Mouse (Mus musculus): ENCODE measurements at regions not wholly inside any gene's neighbourhood (a gene's known extent, or its start where the extent isn't known, plus 50 kb on each side); places are given as distances from the start of the nearest gene placed in this dataset.

- DNase-seq (ENCODE audit: low read depth, low spot score), result no peak
Measured at GRCm38 (mm10) chr17:88306325-88306724, 134.2 kb upstream of the Foxn2 start.

DNA sequence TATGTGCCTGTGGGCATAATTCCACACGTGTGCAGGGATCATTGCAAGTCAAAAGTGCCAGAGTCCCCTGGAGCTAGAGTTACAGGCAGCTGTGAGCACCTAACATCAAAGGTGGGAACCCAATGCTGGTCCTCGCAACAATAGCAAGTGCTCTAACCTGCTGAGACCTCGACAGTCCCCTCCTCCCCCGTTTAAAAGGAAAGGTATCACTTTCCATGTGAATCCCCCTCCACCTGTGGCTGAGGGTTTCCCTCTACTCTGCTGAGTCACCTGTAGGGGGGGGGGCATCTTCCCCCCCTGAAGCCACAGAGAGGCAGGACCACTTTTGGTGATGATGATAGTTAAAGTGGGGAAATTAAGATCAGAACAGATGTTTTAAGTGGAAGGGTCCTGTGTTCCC, 133.4 kb upstream of the Foxn2 start:
- DNase-seq (ENCODE audit: low read depth, low spot score), result no peak

GRCm38 (mm10) chr17:88307826-88308225, 132.7 kb upstream of the Foxn2 start:
- DNase-seq (ENCODE audit: low read depth, low spot score), result no peak

DNA sequence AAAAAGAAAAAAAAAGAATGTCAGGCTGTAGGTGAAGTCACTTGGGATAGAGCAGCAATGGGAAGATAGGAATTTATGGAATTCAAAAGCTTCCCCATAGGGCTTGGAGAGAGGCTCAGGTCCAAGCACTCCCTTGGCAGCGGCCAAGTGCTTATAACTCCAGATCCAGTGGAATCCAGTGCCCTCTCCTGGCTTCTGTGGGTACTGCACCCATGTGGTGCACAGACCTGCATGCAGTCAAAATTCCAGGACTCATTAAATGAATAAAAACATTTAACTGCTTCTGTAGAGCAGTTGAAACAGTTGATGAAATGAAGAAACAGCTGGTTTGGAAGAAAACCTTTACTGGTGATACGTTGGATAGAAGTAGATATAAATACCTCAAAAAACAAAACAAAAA, 127.6 kb upstream of the Foxn2 start:
- no peak for DNase-seq (ENCODE audit: low read depth, low spot score)

DNA sequence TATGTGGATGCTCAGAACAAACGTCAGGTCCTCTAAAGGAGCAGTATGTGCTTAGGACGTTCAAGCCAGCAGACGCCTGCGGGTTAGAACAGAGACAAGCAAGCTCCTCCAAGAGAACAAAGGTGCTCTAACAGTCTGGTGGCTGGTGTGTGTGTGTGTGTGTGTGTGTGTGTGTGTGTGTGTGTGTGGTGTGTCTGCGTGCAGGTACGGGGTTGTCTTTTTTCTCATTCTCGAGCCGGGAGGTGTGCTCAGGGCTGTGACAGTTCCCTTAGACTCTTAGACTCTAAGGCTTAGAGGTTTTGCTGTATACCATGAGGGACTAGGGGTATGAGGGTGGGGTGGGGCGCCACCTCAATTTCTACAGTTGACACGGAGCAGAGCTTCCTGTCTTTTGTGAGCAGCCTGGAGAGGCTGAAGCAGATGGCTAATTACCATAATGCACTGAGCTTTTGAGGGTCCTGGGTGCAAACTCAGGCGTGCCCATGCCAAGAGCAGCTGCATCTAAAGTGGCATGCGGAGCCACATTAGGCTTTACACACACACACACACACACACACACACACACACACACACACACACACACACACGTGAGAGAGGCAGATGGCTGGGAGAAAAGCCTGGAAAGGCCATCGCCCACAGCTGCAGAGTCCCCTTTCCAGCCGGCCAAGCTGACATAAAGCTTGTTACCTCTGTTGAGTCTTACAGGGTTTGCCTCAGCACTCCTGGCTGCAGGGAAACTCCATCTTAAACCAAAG, 124.1 kb upstream of the Foxn2 start:
- DNase-seq (ENCODE audit: low read depth, low spot score), result no peak

DNA sequence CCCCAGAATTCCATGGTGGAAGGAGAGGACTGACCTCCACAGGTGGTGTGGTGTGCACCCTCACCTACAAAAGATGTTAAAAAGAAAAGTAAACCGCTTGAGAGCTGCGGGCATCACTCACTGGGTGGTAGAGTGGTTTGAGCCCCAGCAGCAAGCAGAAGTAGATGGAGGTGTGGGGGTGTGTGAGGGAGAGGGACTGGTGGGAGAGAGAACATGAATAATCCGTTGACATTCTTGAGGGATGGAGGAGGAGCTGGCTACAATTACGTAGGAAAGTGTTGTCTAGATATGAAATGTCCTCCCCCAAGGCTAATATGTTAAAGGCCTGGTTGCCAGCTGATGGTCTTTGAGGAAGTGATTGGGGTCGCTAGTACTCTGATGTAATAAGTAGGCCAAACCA, 123.2 kb upstream of the Foxn2 start:
- DNase-seq (ENCODE audit: low read depth, low spot score), result no peak

DNA sequence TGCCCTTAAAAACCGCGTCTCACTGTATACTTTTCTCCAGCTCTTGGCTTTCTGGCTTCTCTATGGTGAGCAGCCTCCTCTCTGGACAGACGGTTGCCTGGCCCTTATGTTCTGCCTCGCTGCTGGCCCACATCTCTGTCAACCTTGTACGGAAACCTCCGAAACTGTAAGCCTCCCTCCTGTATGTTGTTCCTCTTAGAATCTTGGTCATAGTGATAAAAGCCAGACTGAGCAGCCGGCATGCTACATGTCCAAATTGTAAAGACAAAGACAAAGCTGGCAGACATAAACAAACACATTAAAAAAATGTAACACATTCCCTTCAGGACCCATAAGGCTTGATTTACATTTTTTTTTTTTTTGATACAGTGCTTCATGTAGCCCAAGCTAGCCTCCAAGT, 122.7 kb upstream of the Foxn2 start:
- no peak for DNase-seq (ENCODE audit: low read depth, low spot score)

GRCm38 (mm10) chr17:88318207-88318791, 122.2 kb upstream of the Foxn2 start:
- DNase-seq (ENCODE audit: low read depth, low spot score), result no peak

GRCm38 (mm10) chr17:88318936-88319335, 121.6 kb upstream of the Foxn2 start:
- DNase-seq (ENCODE audit: low read depth, low spot score), result no peak

DNA sequence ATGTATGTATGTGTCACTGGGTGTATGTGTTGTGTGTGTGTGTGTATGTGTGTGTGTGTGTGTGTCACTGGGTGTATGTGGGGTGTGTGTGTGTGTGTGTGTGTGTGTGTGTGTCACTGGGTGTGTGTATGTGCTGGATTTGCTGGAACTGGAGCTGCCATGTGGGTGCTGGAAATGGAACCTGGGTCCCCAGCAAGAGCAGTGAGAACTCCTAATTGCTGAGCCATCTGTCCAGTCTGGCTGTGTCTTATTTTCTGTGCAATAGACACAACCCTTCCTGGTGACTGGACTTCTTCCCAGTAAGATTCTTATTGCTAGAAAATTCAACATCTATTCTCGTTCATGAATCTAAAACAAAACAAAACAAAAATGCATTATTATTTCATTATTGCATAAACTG, 119.8 kb upstream of the Foxn2 start:
- no peak for DNase-seq (ENCODE audit: low read depth, low spot score)

- no peak for DNase-seq (ENCODE audit: low read depth, low spot score)
Measured at GRCm38 (mm10) chr17:88325326-88325909, 115.1 kb upstream of the Foxn2 start.

DNA sequence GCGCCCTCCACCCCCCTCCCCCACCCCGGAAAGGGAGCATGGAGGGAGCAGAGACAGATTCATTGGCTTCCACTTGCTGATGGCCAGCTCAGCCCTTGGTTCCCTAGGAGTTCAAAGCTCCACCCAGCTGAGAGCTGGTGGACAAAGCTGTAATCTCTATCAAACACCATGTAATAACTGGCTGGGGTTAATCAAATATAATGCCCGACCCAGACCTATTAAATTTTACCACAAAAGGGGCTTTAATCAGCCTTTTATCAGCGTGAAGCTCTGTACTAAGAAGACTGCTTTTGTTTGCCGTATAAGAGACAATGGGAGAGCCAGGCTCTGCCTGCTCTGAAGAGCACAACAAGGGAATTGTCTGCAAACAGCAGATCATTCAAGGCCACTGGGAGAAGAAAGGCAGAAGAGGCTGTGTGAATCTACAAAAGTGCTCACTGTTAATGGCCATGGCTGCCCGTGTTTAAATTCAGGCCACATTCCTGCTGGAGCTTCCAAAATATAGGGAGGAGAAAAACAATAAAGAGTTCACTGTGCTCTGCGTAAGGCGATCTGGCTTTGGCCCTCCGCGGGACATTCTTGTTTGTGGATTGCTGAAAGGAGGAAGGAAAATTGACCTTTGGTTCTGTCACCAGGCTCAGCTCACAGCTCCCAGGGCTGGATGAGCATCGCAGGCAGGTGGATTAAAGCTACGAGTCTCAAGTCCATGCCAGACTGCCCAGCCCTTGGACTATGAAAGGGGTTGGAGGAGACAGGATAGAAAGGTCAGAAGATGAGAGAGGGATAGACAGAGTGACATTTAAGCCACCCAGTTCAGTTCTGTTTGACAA, 114.4 kb upstream of the Foxn2 start:
- peak; percentile 48 for DNase-seq (ENCODE audit: low read depth, low spot score)

GRCm38 (mm10) chr17:88326740-88327123, 113.8 kb upstream of the Foxn2 start:
- no peak for DNase-seq (ENCODE audit: low read depth, low spot score)

DNA sequence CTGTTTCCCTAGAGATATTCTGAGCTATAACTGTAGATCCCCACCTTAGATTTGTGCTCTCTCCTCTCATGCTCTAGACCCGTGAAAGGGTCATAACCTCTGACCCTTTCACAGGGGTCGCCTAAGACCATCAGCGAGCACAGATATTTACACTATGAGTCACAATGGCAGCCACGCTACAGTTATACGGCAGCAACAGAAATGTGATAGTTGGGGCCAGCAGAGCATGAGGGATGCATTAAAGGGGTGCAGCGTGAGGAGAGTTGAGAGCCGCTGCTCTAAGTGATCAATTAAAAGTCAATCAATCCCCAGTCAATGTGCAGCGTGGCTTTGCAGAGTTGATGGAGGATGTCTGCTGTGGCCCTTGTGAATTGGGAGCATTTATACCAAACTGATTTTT, 112.7 kb upstream of the Foxn2 start:
- DNase-seq (ENCODE audit: low read depth, low spot score), result no peak

DNA sequence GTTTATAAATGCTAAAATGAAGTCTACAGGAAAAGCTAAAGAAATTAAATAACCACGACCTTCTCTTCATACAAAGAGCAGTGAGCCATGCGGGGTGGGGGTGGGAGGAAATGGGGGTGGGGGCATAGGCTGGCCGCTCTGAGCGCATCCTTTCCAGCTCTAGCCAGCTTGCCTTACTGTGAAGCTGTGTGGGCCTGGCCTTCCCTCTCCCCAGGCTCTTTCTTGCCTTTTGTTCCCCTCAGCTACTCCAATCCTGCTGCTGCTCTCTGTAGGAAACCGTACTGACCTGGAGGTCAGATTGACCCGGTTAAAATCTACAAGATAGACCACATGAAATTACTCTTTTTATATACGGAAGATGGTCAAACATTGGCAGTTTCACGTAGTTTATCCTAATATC, 111.7 kb upstream of the Foxn2 start:
- DNase-seq (ENCODE audit: low read depth, low spot score), result no peak

DNA sequence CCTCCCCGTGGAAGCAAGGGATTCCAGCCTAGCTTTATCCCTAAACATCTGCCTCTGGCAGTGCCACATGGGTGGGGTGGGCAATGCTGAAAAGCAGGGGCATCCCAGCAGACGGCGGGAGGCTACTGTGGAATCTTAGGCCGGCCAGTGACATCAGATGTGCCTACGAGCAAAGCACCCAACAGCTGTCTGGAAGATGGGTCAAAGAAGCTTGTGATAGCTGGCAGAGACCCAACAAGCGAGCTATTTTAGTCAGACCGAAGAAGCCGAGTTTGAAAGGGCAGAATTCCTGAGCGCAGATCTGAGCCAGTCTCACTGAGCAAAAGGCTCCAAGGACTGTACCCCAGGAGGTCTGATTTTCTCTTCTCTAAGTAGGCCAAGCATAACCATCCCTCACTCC, 110.8 kb upstream of the Foxn2 start:
- DNase-seq (ENCODE audit: low read depth, low spot score), result no peak

DNA sequence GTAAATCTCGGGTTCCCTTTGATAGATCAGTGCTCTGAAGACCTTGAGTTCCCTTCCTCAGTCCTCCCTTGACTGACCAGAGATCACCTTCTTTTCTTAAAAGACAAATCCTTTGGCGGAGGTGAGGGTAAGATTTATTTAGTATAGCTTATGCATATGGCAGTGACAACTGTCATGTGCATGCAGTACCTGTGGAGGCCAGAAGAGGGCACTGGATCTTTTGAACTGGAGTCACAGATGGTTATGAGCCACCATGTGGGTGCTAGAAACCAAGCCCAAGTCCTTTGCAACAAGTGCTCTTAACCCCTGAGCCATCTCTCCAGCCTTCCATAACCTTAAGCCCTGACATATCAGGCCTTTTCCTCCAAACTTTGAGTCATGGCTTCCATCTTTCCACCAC, 110.4 kb upstream of the Foxn2 start:
- DNase-seq (ENCODE audit: low read depth, low spot score), result no peak

- no peak for DNase-seq (ENCODE audit: low read depth, low spot score)
Measured at GRCm38 (mm10) chr17:88333816-88334215, 106.7 kb upstream of the Foxn2 start.

- no peak for DNase-seq (ENCODE audit: low read depth, low spot score)
Measured at GRCm38 (mm10) chr17:88335271-88335670, 105.2 kb upstream of the Foxn2 start.

- DNase-seq (ENCODE audit: low read depth, low spot score), result no peak
Measured at GRCm38 (mm10) chr17:88336140-88336769, 104.3 kb upstream of the Foxn2 start.

DNA sequence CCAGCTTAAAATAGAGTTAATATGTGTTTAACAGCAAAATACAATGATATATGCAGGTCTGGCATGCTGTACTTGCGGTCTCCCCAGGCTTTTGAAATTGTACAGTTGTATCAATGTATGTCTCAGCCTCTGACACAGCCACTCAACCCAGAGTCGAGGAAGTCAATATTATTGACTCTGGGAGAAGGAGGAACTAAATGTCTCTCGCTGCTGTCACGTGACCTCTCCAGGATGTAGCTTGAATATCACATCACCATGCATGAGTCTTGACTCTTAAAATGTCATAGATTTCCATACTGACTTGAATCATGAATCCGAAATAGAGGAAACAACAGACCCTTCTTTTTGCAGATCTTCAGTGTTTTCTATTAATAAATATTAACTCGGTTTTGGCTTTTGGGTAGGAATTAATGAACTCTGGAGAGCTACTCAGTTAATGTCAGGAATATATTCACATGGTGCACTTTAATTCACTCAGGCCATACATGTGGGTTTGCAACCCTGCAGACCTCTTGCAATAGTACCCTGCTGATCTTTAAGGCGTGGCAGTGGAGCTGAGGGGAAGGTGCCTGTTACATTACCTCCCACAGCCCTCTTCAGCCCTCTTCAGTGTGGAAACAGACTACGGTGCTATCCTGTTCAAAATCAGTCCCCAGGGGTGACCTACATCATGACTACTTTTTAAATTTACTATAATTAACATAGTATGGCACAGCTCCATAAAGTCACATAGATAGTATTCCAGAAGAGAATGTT, 102.7 kb upstream of the Foxn2 start:
- no peak for DNase-seq (ENCODE audit: low read depth, low spot score)

Data from forelimb bud, embryonic 11.5 days (tissue).